Mouse (Mus musculus): ENCODE measurements at regions not wholly inside any gene's neighbourhood (a gene's known extent, or its start where the extent isn't known, plus 50 kb on each side); places are given as distances from the start of the nearest gene placed in this dataset.

DNA sequence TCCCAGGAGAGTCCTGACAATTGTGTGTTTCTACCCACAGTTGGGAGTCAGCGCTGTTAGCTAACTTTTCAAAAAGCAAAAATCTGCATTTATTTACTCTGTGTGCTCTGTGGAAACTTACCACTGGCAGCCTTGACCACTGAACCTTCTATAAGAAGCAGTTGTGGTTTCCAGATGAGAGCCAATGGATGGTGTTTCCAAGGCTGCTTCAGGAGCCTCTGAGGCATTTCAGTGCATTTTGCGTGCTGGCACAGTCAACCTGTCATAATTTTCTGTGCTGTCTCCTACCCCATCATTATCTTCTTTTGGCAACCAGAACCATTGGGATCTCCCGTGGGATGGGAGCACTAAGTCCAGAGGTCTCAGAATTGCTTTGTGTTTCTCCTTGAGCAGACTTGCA lies 60.3 kb downstream of the 4930544G11Rik start:
- DNase-seq (ENCODE audit: low read depth, low spot score) = no peak

DNA sequence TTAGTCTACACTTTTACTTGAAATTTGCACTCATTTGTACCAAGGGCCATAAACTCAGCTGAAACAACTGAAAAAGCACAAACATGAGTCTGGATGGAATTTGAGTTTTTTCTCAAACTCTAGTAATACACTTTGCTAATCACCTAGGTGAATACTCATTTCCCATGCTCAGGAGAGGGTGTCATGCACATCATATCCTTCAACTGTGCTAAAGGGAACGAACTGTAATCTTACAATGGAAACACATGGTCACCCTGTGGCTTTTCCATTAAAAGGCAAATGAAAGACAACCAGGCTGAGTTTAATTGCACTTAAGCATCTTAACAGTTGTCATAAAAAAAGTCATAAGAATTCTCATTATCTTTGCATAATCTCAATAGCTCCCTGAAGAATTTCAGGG lies 71.1 kb downstream of the 4930544G11Rik start:
- DNase-seq (ENCODE audit: low read depth, low spot score) = no peak

GRCm38 (mm10) chr6:66036789-66037188 lies 84.4 kb downstream of the 4930544G11Rik start:
- no peak for DNase-seq (ENCODE audit: low read depth, low spot score)

DNA sequence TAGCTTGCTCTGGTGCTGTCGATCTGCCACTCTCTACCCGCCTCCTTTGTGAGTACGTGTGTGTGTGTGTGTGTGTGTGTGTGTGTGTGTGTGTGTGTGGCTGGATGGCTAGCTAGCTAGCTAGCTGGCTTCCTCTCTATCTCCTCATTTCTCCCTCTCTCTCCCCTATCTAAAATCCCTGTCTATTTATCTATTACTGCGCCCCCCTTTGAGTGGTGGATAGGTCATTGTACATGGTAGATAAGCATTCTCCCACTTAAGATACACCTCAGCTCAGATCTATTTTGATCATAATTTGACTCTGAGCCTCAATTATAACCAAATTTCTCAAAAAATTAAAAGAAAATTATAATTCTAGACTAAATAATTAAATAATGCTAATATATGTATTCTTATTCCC lies 99.4 kb downstream of the 4930544G11Rik start:
- no peak for DNase-seq (ENCODE audit: low read depth, low spot score)

GRCm38 (mm10) chr6:66052386-66052785 lies 100.0 kb downstream of the 4930544G11Rik start:
- DNase-seq (ENCODE audit: low read depth, low spot score) = no peak

- no peak for DNase-seq (ENCODE audit: low read depth, low spot score)
Measured at GRCm38 (mm10) chr6:66053197-66053596, 100.8 kb downstream of the 4930544G11Rik start.

DNA sequence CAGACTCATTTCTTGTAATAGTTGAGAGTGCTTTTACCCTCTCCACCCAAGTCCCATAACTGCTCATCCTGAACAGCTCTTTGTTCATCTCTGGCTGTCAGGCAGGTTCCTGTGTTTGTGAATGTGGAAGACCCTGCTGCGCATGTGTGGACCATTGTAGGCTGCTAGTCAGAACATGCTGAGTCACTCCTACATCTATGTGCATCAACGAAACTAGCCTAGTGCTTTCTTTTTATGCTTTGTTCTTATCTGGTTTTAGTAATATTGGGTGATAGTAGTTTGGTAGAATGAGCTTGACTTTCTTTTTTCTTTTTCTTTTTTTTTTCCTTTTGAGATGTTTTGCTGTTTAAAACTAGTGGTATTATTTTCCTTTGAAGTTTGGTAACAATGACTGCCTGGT lies 116.5 kb downstream of the 4930544G11Rik start:
- no peak for DNase-seq (ENCODE audit: low read depth, low spot score)

DNA sequence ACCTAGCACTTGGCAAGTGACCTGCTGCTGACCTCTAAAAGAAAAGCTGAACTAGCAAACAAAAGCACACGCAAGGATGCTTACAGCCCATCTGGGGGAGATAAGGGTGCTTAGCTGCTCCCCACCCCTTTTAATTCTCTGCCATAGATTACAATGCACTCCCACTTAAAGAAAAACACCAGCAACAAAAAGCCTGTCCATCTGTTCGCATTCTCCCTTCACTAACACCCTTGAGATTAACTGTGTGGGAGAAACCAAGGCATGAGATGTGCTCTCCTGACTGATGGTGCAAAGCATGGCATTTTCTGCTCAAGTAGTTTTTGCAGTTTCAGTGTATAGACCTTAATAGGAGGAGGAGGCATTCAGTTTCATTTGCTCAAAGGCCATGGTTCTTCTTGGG lies 125.0 kb downstream of the 4930544G11Rik start:
- no peak for DNase-seq (ENCODE audit: low read depth, low spot score)

GRCm38 (mm10) chr6:66078769-66079168 lies 126.4 kb downstream of the 4930544G11Rik start:
- no peak for DNase-seq (ENCODE audit: low read depth, low spot score)

DNA sequence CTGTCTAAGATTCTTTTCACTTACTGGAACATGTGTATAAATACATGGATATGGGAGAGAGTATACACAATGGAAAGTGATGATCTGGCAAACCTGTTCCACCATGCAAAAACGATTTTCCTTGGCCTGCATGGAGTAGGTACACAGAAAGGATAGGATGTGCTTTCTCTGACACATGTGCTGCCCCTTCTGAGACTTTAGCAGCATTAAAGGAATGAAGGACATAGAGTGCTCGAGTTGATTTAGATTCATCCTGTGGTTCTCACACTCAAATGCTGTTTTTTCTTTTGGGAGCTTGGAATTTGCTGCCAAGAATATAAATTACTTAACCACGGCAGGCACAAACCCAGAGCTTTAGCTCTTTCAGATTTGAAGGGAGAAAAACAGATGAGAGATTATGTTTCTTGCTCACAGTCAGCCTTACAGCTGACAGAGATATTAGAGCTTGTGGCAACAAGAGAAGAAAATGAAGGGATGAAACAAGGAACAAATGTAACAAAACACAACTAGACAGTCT lies 149.2 kb downstream of the 4930544G11Rik start:
- DNase-seq (ENCODE audit: low read depth, low spot score) = no peak

DNA sequence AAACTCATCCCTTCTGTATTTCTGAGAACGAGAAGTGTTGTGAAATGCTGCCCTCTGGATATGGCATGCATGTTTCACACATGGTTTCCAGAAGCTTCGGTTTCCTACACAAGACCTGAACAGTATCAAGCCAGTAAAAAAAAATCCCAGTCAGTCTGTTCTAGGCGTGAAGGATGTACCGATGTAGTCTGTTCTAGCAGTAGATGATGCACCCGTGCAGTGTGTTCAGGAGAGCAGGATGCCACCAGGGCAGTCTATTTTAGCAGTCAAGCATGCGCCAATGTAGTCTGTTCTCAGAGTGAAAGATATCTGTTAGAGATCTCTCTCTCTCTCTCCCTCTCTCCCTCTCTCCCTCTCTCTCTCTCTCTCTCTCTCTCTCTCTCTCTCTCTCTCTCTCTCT lies 162.0 kb downstream of the 4930544G11Rik start:
- DNase-seq (ENCODE audit: low read depth, low spot score) = no peak

DNA sequence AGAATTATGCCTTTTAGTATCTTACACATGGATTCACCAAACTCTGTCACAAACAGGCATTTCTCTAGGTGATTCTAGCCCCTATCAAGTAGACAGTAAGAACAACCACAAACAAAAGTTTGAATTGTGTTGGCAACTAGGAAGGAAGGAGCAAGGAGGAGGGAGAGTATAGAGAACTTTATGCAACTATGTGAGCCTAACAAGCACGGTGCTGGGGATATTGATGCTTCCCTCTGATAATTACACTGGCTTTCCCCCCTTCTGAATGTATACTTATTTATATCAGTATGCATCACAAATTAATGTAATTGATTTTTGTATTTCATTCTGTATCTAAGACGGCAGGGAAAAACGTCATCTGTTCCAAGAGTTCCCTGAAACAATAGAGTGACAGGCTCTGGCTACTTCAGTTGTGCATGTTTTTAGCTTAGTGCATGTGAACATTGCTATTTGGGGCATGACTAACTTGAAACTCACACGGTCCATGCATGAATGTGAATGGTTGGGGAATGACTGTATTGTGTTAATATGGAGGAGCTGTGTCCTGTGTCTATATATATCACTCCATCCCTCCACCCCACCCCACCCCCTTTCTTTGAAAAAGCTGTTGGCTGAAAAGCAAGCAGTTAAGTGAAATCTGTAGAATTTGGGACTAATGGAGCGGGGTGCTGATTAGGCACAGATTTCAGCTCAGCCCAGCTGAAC lies 169.2 kb downstream of the 4930544G11Rik start:
- DNase-seq (ENCODE audit: low read depth, low spot score) = peak; percentile 31

DNA sequence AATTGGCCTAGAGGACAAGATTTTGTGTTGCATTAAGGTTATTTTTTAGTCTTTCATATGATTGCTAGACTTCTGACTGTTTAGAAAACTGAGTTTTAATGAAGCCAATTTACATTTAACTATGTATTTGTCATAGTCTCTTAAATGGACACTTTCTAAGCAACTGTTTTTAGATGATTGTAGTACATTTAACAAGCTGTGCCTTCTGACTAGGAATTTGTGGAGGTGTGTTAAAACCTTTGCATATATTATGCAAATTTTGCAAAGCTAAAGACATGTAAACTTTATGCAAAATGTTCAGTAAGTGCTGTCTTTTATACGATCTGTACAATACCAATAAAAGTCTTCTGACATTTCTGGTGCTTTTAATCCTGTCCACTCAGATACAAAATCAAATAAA lies 171.9 kb downstream of the 4930544G11Rik start:
- no peak for DNase-seq (ENCODE audit: low read depth, low spot score)

DNA sequence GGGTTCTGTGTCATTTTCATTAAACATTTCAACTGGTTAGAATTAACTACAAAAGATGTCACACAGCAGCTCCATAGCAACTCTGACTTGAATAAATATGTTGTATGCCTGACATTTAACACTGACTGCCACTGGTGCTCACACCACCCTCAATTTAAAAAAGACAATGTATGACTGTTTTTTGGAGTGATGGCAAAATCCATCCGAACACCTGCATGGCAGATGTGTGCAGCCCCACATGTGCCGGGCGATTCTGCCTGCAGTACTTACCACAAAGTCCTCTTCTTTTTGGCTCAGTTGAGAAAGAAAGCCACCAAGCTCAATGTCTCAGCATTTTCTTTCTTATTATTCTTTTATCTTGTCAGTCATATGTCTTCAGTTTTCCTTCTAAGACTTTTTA lies 199.4 kb downstream of the 4930544G11Rik start:
- no peak for DNase-seq (ENCODE audit: low read depth, low spot score)

DNA sequence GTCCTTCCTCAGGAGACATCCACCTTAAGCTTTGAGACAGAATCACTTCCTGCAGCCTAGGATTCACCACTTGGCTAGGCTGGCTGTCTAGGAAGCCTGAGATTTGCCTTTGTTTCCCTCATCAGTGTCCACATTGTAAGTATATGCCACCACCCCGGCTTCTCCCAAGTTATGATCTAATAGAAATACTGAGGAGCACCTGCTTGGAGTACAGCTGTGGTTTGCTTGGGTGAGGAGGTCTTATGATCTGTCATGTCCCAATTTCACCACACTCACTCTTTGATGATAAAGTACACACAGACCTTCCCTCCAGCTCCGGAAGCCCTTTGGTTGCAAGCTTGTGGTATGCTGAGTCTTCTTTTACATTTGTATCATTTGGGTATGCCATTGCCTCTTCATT lies 202.4 kb downstream of the 4930544G11Rik start:
- DNase-seq (ENCODE audit: low read depth, low spot score) = no peak

DNA sequence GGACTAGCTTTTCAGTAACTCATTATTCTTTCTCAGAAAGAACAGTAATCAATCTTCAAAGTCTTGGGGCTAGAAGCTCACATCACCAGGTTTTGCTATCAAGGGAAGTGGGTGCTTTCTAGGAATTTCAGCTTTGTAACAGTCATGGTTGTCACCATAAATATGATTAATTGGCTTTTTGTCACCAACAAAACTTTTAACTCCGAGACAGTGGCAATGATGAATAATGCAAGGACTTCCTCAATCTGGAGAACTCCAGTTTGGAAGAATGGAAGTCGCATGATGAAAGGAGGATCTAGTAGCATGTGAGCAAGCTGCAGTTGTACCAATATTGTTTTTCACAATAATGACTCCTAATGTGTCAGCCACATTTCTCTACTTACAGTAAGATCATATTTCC lies 208.4 kb downstream of the 4930544G11Rik start:
- DNase-seq (ENCODE audit: low read depth, low spot score) = no peak

DNA sequence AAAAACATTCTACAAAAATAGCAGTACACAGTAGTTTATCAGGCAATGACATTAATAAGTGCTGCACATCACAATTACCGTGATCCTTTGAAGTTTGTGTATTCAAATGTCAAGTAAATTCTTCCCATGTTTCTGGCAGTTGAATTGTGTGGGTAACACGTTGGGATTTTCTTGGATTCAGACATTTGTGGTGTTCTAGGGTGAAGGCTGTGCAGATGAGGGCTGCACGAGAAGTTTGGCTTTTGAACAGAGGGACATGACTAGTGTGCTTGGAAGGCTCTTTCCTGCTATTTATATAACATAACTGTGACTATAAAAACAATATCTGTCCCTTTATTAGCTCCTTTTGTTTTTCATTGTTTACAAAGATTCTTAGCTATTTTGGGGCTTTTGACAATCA lies 216.5 kb downstream of the 4930544G11Rik start:
- no peak for DNase-seq (ENCODE audit: low read depth, low spot score)

DNA sequence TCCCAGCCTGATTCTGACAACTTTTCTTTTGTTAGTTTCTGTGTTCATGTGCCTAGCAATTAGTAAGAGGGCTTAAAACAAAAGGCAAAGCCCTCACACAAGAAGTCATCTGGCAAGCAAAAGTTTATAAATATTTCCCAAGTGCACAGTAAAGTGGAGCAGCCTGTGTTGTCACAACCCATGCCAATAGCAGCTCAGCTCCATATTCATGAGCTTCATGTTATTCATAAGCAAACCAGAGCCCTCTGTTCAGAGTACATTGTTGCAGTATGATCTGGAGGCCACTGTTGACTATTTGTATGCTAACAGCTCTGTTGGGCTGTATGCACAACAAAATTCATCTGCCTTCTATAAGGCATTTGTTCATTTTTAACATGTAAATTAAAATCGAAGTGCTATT lies 245.6 kb downstream of the 4930544G11Rik start:
- DNase-seq (ENCODE audit: low read depth, low spot score) = no peak

DNA sequence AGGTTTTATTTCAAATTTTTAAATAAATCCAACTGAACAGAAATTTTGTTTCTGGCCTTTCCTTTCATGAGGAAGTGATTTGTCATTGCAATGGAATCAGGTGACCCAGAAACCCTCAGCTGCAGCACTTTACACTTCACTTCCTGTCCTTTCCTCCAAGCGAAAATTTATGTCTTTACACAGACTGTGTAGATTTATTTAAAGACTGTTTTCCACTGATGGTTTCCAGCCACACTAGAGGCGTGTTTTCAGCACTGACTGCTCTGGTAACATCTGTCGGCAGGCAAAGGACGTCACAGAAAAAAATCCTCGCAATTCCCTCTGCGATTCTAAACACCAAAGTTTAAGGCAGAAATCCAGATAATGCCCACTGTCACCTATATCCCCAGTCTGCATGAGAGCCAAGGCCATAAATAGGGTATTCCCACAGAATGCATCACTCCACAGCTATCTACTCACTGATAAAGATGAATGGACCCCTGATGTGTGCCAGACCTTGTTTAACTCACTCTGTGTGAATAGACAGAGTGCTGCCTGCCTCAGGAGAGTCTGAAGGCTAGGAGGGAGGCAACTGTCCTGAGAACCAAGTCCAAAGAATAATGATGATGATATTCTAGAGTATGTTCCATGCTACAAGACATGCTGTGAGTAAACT lies 247.9 kb downstream of the 4930544G11Rik start:
- DNase-seq (ENCODE audit: low read depth, low spot score) = no peak

- no peak for DNase-seq (ENCODE audit: low read depth, low spot score)
Measured at GRCm38 (mm10) chr6:66206197-66206925, 254.0 kb downstream of the 4930544G11Rik start.

DNA sequence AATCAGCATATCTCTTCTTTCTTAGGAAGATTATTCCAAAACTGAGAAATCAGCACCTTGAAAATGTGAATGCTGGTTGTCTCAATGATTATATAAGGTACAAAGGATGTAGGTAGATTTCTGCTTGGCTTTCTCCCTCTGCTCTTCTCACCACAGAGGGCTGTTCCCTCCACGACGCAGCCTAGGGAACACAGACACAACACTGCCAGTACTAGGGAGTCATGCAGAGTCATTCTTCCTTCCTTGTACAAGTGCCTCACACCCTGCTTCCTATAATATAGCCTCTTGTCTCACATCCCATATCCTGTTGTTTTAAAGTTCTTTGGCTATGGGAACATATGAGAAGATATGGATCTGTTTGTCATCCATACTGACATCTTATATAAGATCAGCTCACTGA lies 265.1 kb downstream of the 4930544G11Rik start:
- DNase-seq (ENCODE audit: low read depth, low spot score) = no peak

GRCm38 (mm10) chr6:66224164-66224903 lies 271.9 kb downstream of the 4930544G11Rik start:
- peak; percentile 9 for DNase-seq (ENCODE audit: low read depth, low spot score)
